Mouse (Mus musculus): Measurements from ENCODE around the gene Acvr1.

DNA sequence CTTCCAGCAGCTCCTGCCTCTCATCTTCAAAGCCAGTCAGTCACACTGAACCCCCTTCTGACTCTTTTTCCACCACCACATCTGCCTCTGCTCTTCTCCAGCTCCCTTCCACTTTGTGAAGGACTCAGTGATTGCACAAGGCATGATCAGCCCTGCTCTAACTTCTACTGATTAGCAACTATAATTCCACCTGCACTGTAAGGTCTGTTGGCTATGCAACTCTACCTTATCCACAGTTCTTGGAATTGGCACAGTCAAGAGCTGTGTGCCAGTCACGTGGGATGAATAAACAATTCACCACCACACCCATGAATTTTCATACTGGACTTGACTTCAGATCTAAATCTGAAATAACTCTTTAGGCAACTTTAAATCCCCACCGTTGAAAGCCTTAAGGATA, 133.6 kb downstream of the Acvr1 start:
- TF ChIP-seq POLR2A (IDR thresholded peaks at IDR 0.05; ENCODE audit: insufficient read length, low read depth) (no peak), MYOG (IDR thresholded peaks at IDR 0.05; ENCODE audit: control insufficient read depth in 1 of 3, insufficient read depth in 1 of 3, insufficient read length in 2 of 3, low read depth in 2 of 3) (no peak), USF1 (IDR thresholded peaks at IDR 0.05; ENCODE audit: low read depth) (no peak), MAX (IDR thresholded peaks at IDR 0.05; ENCODE audit: low read depth) (no peak), MYOD1 (IDR thresholded peaks at IDR 0.05; ENCODE audit: control insufficient read depth in 1 of 3, insufficient read length in 2 of 3, low read depth in 2 of 3) (no peak), TCF12 (IDR thresholded peaks at IDR 0.05; ENCODE audit: insufficient read depth, poor library complexity, severe bottlenecking) (no peak), SRF (IDR thresholded peaks at IDR 0.05; ENCODE audit: control insufficient read depth, insufficient read length, low read depth) (no peak), POLR2AphosphoS2 (IDR thresholded peaks at IDR 0.05; ENCODE audit: insufficient read length, low read depth) (no peak), CEBPB (IDR thresholded peaks at IDR 0.05; ENCODE audit: insufficient read depth, poor library complexity, severe bottlenecking) (no peak)
